Mouse (Mus musculus) limb, embryonic 11.5 days (tissue): ENCODE data around the gene Ppfia3. TPM values are rescaled to one million over a fixed set of nuclear protein-coding genes. Genes with fewer than 3 reads are reported as not detected.

Experiments used
- ATAC-seq: fragments of 200-750 bp; cut with Nextera tagmentation; 2 replicates; pipeline ENCODE4 v1.8.0; 2017; ENCODE audit warnings: low read depth; ENCODE audit not compliant: insufficient number of reproducible peaks, low FRiP score, low TSS enrichment
- DNase-seq: peaks from one replicate; pipeline ENCODE4 v3.0.0-alpha.2; 2015; ENCODE audit warnings: low spot score
- H3K27ac ChIP-seq: fragments of 300-500 bp; sonication (generic); replicated peaks from 2 replicates; pipeline ENCODE4 v1.5.1; 2014; ENCODE audit warnings: low read depth, mild to moderate bottlenecking, low read length
- H3K27me3 ChIP-seq: fragments of 300-500 bp; sonication (generic); 2 replicates; pipeline ENCODE4 v1.6.1; 2014; ENCODE audit warnings: mild to moderate bottlenecking, low read length, mixed read lengths; ENCODE audit not compliant: control insufficient read depth, insufficient read depth
- H3K36me3 ChIP-seq: fragments of 300-500 bp; sonication (generic); 2 replicates; pipeline ENCODE4 v1.6.1; 2014; ENCODE audit warnings: mild to moderate bottlenecking, low read length, moderate library complexity, mixed read lengths; ENCODE audit not compliant: control insufficient read depth, insufficient read depth
- H3K4me1 ChIP-seq: fragments of 300-500 bp; sonication (generic); 2 replicates; pipeline ENCODE4 v1.6.1; 2014; ENCODE audit warnings: low read length, mixed read lengths; ENCODE audit not compliant: control insufficient read depth, insufficient read depth
- H3K4me2 ChIP-seq: fragments of 300-500 bp; sonication (generic); 2 replicates; pipeline ENCODE4 v1.6.1; 2014; ENCODE audit warnings: low read depth, mild to moderate bottlenecking, moderate library complexity; ENCODE audit not compliant: severe bottlenecking
- H3K4me3 ChIP-seq: fragments of 300-500 bp; sonication (generic); 2 replicates; pipeline ENCODE4 v1.5.1; 2014; ENCODE audit warnings: low read depth, low read length
- H3K9ac ChIP-seq: fragments of 300-500 bp; sonication (generic); 2 replicates; pipeline ENCODE4 v1.6.1; 2014; ENCODE audit warnings: mild to moderate bottlenecking, low read length
- H3K9me3 ChIP-seq: fragments of 300-500 bp; sonication (generic); 2 replicates; pipeline ENCODE4 v1.6.1; 2016; ENCODE audit warnings: low read length; ENCODE audit not compliant: control insufficient read depth
- WGBS: fragments of 180-500 bp; shearing (Covaris S2); extraction: QIAGEN DNeasy Blood & Tissue Kit; methylation state at CpG from one replicate; pipeline ENCODE4 v1.1.7; 2014; 5-methylcytosine and 5-hydroxymethylcytosine counted together
- polyA plus RNA-seq: library from polyadenylated mRNA; unstranded; fragments of >200 nt; fragmentation: Nextera tagmentation; extraction: Ambion mirVana; gene quantifications from 2 replicates; pipeline ENCODE4 v1.2.1, GENCODE M21; 2014

Gene Ppfia3
- polyA plus RNA-seq, 1 experiment from 2014 or later, result 6.1 TPM

DNA sequence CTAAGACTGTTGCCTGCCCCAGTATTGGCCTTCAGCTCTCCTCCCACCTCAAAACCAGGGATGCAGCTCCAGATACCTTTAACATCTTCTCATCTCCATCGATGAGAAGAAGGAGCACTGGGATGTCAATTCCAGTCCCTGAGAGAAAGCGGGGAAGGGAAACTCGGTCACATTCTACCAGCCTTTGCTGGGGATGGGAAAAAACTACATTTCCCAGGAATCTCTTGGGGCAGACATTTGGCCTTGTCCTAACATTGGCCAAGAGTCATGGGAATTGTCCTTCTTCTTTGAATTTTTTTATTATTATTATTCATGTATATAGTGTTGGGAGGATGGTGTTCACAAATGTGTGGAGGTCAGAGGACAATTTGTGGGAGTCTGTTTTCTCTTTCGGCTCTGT lies 44.6 kb downstream of the Ppfia3 start:
- H3K4me3 ChIP-seq, result no peak overlapping the region
- DNase-seq (no peak), ATAC-seq (no peak)
- H3K9ac ChIP-seq, result no peak overlapping the region
- no peaks in the 10 kb centered on the region for H3K4me1 ChIP-seq
- no peak overlapping the region for H3K27ac ChIP-seq
- H3K9me3 ChIP-seq, result no peaks in the 10 kb centered on the region; the same call in 1 of the 2 replicates
- no peaks in the 10 kb centered on the region for H3K27me3 ChIP-seq
- peaks cover 4% of the 10 kb centered on the region; the same call in 1 of the 2 replicates for H3K36me3 ChIP-seq
- H3K4me2 ChIP-seq, result no peak overlapping the region
- WGBS, result 90% methylated on average over 4 of the region's 4 CpGs

DNA sequence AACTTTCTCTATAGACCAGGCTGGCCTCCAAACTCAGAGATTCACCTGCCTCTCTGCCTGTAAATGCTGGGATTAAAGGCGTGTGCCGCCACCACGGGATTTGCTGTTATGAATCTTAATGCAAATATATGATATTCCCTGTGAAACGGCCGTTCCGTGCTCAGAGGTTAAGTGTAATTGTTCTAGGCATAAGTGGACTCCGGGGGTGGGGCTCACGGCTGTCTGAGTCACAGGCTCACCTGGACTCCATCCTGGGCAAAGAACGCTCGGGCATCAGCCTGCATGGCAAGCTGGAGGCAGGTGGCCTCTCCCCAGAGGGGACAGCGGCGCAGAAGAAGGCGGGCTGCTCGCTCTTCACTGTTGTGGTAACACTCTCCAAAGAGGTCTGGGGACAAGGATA lies 50.3 kb downstream of the Ppfia3 start:
- 94% methylated on average over 14 of the region's 14 CpGs for WGBS
- peaks cover 2% of the 10 kb centered on the region; the same call in 1 of the 2 replicates for H3K36me3 ChIP-seq

DNA sequence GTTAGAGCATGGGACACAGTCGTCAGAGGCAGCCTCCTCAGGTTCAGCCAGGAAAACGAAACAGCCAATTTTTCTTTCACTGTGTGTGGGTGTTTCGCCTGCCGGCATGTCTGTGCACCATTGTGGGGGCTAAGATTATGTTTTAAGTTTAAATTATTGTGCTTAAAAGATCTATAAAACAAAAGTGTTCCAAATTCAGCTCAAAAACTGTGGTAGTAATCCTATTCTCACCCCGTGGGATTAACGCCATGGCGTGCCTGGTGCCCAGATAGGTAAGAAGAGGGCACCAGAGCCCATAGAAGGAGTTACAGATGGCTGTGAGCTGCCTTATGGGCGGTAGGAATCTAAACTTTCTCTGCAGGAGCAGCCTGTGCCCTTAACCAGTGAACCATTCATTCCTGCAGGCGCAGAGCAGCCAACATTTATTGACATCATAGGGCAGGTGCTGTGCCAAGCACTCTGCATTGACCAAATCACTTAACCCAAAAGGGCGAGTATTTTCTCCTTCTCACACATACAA lies 51.6 kb downstream of the Ppfia3 start:
- Histone ChIP-seq H3K4me1 (peaks cover 8% of the 10 kb centered on the region; the same call in 1 of the 2 replicates), H3K9ac (no peak overlapping the region), H3K9me3 (no peaks in the 10 kb centered on the region), H3K27me3 (no peaks in the 10 kb centered on the region), H3K4me3 (no peak overlapping the region), H3K4me2 (no peak overlapping the region), H3K27ac (no peak overlapping the region), H3K36me3 (peaks cover 2% of the 10 kb centered on the region; the same call in 1 of the 2 replicates)
- WGBS, result 84% methylated on average over 10 of the region's 10 CpGs
- no peak for ATAC-seq
- DNase-seq, result no peak

More for the DNA sequence above, 50.3 kb downstream of the Ppfia3 start:
- Histone ChIP-seq H3K4me3 (no peak overlapping the region), H3K9me3 (no peaks in the 10 kb centered on the region), H3K27me3 (no peaks in the 10 kb centered on the region), H3K27ac (no peak overlapping the region), H3K4me2 (no peak overlapping the region), H3K9ac (no peak overlapping the region), H3K4me1 (peaks cover 8% of the 10 kb centered on the region; the same call in 1 of the 2 replicates)
- ATAC-seq (no peak), DNase-seq (no peak)

DNA sequence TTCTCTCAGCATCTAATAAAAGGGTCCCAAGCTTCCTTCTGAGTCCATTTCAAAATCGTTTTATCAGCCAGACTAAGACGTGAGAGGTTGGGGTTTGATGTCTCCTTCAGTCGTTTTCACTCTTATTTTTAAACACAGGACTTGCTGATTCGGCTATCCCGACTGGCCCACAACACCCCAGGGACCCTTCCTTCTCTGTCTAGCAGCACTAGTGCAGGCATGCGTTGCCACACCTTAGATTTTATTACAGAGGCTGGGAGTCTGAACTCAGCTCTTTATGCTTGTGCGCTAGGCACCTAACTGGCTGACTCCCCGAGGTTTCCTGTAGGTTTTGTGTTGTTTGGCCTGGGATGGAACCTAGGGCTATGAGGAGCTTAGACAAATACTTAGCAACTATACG lies 53.3 kb downstream of the Ppfia3 start:
- Histone ChIP-seq H3K9me3 (no peaks in the 10 kb centered on the region), H3K27ac (0 out of 2 replicates have a peak overlapping the region, but pooled peaks have one; percentile 30)

DNA sequence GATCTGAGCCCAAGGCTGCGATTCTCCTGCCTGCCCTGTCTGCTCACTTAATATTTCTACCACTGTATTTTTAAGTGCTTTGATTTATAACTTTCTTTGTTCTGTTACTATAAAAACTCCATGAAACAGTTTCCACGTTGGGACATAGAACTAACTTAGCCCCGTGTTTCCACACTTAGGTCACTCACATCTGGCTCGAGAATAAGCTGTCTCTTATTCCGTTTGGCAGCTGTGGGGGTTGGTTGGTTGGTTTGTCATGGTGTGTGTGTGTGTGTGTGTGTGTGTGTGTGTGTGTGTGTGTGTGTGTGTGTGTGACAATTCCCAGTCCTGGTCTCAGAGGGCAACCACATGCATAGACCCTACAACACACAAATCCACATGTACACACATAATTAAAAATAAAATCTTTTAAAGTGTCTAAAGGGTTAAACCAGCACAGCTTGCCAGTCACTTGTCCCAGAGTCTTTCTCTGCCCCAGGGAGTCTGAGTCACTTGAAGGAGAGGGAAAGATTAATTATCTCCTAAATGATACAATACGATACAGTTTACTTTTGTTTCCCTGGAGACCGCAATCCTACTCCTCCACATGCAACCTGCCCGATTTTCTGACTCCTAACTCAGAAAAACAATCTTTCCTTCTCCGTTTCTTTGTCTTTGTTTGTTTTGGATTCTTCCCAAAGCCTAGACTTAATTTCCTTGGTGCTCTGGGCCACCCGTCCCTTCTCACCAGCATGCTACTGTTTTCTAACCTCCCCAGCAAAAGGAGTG lies 53.9 kb downstream of the Ppfia3 start:
- no peaks in the 10 kb centered on the region for H3K9me3 ChIP-seq
- no peak for DNase-seq
- 28% methylated on average over 10 of the region's 10 CpGs for whole genome bisulfite sequencing
- H3K9ac ChIP-seq, result 0 out of 2 replicates have a peak overlapping the region, but pooled peaks have one; percentile 27
- H3K36me3 ChIP-seq, result peaks cover 2% of the 10 kb centered on the region; the same call in 1 of the 2 replicates
- no peak overlapping the region for H3K4me3 ChIP-seq
- no peak overlapping the region for H3K4me2 ChIP-seq
- peaks cover 8% of the 10 kb centered on the region; the same call in 1 of the 2 replicates for H3K4me1 ChIP-seq
- H3K27ac ChIP-seq, result 0 out of 2 replicates have a peak overlapping the region, but pooled peaks have one; percentile 30
- H3K27me3 ChIP-seq, result no peaks in the 10 kb centered on the region
- ATAC-seq, result no peak

More for the DNA sequence above, 53.3 kb downstream of the Ppfia3 start:
- Histone ChIP-seq H3K4me3 (no peak overlapping the region), H3K36me3 (peaks cover 2% of the 10 kb centered on the region; the same call in 1 of the 2 replicates), H3K4me2 (peak overlapping the region; percentile 16; the same call in 1 of the 2 replicates), H3K27me3 (no peaks in the 10 kb centered on the region), H3K4me1 (peaks cover 8% of the 10 kb centered on the region; the same call in 1 of the 2 replicates), H3K9ac (0 out of 2 replicates have a peak overlapping the region, but pooled peaks have one; percentile 27)
- DNase-seq (no peak), ATAC-seq (no peak)
- WGBS, result 36% methylated on average over 9 of the region's 9 CpGs

DNA sequence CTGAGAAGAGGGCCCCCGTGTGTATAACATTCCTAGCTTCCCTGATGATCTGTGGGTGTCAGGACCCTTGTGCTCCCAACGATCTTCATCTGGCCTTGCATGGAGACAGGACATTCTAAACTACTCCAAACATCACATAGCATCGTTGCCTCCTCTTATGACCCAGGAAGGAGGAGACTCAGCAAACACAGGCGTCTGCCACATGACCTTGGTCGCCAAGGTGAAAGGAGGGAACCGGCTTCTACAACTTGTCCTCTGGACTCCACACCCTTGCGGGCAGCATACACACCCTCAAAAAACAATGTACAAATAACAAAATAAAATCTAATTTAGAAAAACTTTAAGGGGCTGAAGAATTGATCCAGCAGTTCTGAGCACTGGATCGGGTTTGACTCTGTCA lies 54.8 kb downstream of the Ppfia3 start:
- Histone ChIP-seq H3K27ac (no peak overlapping the region), H3K9ac (no peak overlapping the region; the same call in 1 of the 2 replicates), H3K27me3 (no peaks in the 10 kb centered on the region), H3K4me2 (no peak overlapping the region), H3K4me1 (peaks cover 8% of the 10 kb centered on the region; the same call in 1 of the 2 replicates), H3K9me3 (no peaks in the 10 kb centered on the region), H3K36me3 (no peaks in the 10 kb centered on the region), H3K4me3 (no peak overlapping the region)
- DNase-seq (no peak), ATAC-seq (no peak)
- 52% methylated on average over 8 of the region's 8 CpGs for WGBS

DNA sequence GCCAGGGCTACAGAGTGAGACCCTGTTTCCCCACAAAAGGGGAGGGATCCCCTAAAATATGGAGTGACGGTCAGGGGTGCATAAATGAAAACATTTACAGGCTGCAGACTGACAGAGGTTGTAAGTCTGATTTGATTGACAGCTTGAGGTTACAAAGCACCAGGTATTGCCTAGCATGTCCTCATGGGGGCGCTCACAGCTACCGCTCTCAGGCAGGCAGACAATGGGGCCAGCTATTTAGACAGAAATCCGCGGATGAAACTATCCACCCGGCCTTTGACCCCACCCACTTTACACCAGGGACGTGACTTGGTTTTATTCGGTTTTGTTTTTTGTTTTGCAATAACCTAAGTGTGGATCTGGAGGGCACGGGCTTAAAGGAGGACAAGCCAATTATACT lies 57.4 kb downstream of the Ppfia3 start:
- H3K9ac ChIP-seq, result no peak overlapping the region
- no peaks in the 10 kb centered on the region for H3K27me3 ChIP-seq
- no peaks in the 10 kb centered on the region for H3K9me3 ChIP-seq
- H3K36me3 ChIP-seq, result no peaks in the 10 kb centered on the region
- H3K27ac ChIP-seq, result no peak overlapping the region
- no peak overlapping the region for H3K4me3 ChIP-seq
- H3K4me1 ChIP-seq, result peaks cover 17% of the 10 kb centered on the region
- ATAC-seq (no peak), DNase-seq (peak; percentile 77)
- WGBS, result 20% methylated on average over 9 of the region's 9 CpGs
- H3K4me2 ChIP-seq, result no peak overlapping the region

DNA sequence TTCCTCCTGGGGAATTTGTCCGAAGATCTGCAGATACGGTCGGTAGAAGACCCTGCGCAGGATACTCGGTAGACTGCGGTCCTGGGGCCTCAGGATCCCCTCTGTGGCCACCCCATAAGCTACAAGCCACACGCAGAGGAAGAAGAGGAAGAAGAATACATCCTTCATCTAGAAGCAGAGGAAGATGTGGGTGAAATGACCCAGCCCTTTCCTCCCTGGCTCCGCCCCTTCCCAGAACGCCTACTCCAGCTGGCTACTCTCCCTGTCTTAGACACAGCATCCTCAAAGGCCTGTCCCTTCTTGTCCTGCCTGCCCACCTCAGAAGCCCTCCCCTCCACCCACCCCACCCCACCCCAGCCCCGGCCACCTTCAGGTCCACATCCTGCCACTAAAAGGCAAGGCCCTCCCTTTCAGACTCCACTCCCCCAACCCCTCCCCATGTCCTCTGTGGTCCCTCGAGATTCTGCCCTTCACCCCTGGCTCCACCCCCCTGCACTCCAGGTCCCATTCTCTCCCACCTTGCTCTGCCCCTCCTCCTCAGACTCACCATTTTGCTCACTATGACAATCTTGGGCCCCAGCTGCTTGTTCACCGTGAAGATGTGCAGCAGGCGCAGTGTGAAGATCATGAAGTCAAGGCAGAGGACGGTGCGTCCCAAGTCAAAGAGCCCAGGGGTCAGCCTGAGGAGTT lies 58.1 kb downstream of the Ppfia3 start:
- Histone ChIP-seq H3K9me3 (no peaks in the 10 kb centered on the region), H3K27me3 (no peaks in the 10 kb centered on the region), H3K4me3 (no peak overlapping the region), H3K36me3 (no peaks in the 10 kb centered on the region), H3K4me2 (no peak overlapping the region), H3K9ac (no peak overlapping the region), H3K27ac (no peak overlapping the region), H3K4me1 (peaks cover 15% of the 10 kb centered on the region)
- WGBS, result 63% methylated on average over 15 of the region's 15 CpGs
- DNase-seq (no peak), ATAC-seq (no peak)
